Mouse (Mus musculus): ENCODE results near the gene Olfr147.
"Not testable (repeated sequence)": the region's sequence is repeated elsewhere in the genome, so short reads cannot be mapped to it uniquely, and the experiment has no call there.

DNA sequence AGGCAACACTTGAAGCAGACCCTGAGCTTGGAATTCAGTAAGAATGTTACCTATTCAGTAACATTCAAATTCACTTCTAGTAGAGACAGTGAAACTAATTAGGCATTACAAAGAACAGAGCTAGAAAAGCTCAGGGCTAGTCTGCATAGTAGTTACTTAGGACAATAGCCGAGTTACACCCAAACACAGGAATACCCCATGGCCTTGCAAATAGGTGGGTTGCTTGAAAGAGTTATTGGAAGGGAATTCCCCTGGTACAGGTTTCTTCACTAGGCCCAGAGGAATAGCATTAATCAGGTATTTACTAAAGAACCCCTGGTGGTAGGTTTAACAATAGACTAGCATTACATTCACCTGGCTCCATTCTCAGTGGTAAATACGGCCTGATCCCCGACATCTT is 6.0 kb downstream of the Olfr147 start:
- not testable (repeated sequence) for TF ChIP-seq CTCF (IDR thresholded peaks at IDR 0.05; ENCODE audit: borderline replicate concordance, insufficient read depth, low read length); POLR2A (IDR thresholded peaks at IDR 0.05; ENCODE audit: low read depth, low read length)
